Mouse (Mus musculus) macrophage (primary cell): ENCODE data around the gene Elmsan1. TPM values are rescaled to one million over a fixed set of nuclear protein-coding genes. Genes with fewer than 3 reads are reported as not detected.

ENCODE experiments used
- H3K27ac ChIP-seq: fragments of 350-480 bp; formaldehyde crosslinking; 2 replicates; pipeline ENCODE4 v1.9.0; 2021
- H3K36me3 ChIP-seq: fragments of 350-480 bp; formaldehyde crosslinking; 2 replicates; pipeline ENCODE4 v1.9.0; 2021; ENCODE audit errors: inconsistent target
- H3K4me3 ChIP-seq: fragments of 350-480 bp; formaldehyde crosslinking; 2 replicates; pipeline ENCODE4 v1.9.0; 2021; ENCODE audit errors: inconsistent target
- H3K79me2 ChIP-seq: fragments of 350-480 bp; formaldehyde crosslinking; 2 replicates; pipeline ENCODE4 v1.9.0; 2021; ENCODE audit errors: inconsistent target
- WGBS: methylation state at CpG from one replicate; pipeline ENCODE4 v1.1.7; 2026; ENCODE audit warnings: inconsistent platforms; ENCODE audit not compliant: missing documents; 5-methylcytosine and 5-hydroxymethylcytosine counted together
- polyA plus RNA-seq: library from polyadenylated mRNA; stranded (reverse); fragments of 250-400 nt; gene quantifications from 3 replicates; pipeline ENCODE4 v1.2.4, GENCODE M21; 2018; ENCODE audit warnings: inconsistent platforms

Gene Elmsan1
- polyA plus RNA-seq, 1 experiment from 2014 or later: 11.0 TPM

GRCm38 (mm10) chr12:84206525-84206924, 12.2 kb downstream of the Elmsan1 start:
- no peak overlapping the region for H3K27ac ChIP-seq
- no peak overlapping the region for H3K4me3 ChIP-seq
- 39% methylated on average over 7 of the region's 7 CpGs for WGBS
- H3K79me2 ChIP-seq: peaks cover 100% of the 10 kb centered on the region
- H3K36me3 ChIP-seq: no peaks in the 10 kb centered on the region

GRCm38 (mm10) chr12:84205659-84206185, 13.0 kb downstream of the Elmsan1 start:
- no peak overlapping the region for H3K27ac ChIP-seq
- 71% methylated on average over 10 of the region's 10 CpGs for WGBS

GRCm38 (mm10) chr12:84204662-84205061, 14.0 kb downstream of the Elmsan1 start:
- Histone ChIP-seq H3K4me3 (no peak overlapping the region), H3K79me2 (peaks cover 100% of the 10 kb centered on the region), H3K36me3 (no peaks in the 10 kb centered on the region), H3K27ac (no peak overlapping the region)
- 98% methylated on average over 8 of the region's 8 CpGs for WGBS

More at GRCm38 (mm10) chr12:84205659-84206185, 13.0 kb downstream of the Elmsan1 start:
- Histone ChIP-seq H3K79me2 (peaks cover 100% of the 10 kb centered on the region), H3K4me3 (no peak overlapping the region), H3K36me3 (no peaks in the 10 kb centered on the region)

- no peak overlapping the region for H3K27ac ChIP-seq
- H3K79me2 ChIP-seq: peaks cover 100% of the 10 kb centered on the region
- H3K4me3 ChIP-seq: no peak overlapping the region
- WGBS: 81% methylated on average over 7 of the region's 7 CpGs
- no peaks in the 10 kb centered on the region for H3K36me3 ChIP-seq
Measured at GRCm38 (mm10) chr12:84203778-84204216, 14.9 kb downstream of the Elmsan1 start.

GRCm38 (mm10) chr12:84203170-84203777, 15.4 kb downstream of the Elmsan1 start:
- H3K4me3 ChIP-seq: no peak overlapping the region
- 88% methylated on average over 7 of the region's 7 CpGs for WGBS
- peaks cover 100% of the 10 kb centered on the region for H3K79me2 ChIP-seq
- H3K27ac ChIP-seq: peak overlapping the region; percentile 49
- no peaks in the 10 kb centered on the region for H3K36me3 ChIP-seq

- WGBS: 39% methylated on average over 10 of the region's 10 CpGs
- no peaks in the 10 kb centered on the region for H3K36me3 ChIP-seq
Measured at GRCm38 (mm10) chr12:84202561-84202960, 16.1 kb downstream of the Elmsan1 start.

GRCm38 (mm10) chr12:84201686-84202484, 16.8 kb downstream of the Elmsan1 start:
- WGBS: 86% methylated on average over 17 of the region's 18 CpGs
- Histone ChIP-seq H3K4me3 (no peak overlapping the region), H3K79me2 (peaks cover 100% of the 10 kb centered on the region), H3K36me3 (no peaks in the 10 kb centered on the region), H3K27ac (peak overlapping the region; percentile 49)

More at GRCm38 (mm10) chr12:84202561-84202960, 16.1 kb downstream of the Elmsan1 start:
- no peak overlapping the region for H3K4me3 ChIP-seq
- peak overlapping the region; percentile 49 for H3K27ac ChIP-seq
- peaks cover 100% of the 10 kb centered on the region for H3K79me2 ChIP-seq

- H3K36me3 ChIP-seq: no peaks in the 10 kb centered on the region
- no peak overlapping the region for H3K27ac ChIP-seq
- WGBS: 52% methylated on average over 4 of the region's 4 CpGs
- no peak overlapping the region for H3K4me3 ChIP-seq
- peaks cover 100% of the 10 kb centered on the region for H3K79me2 ChIP-seq
Measured at GRCm38 (mm10) chr12:84201222-84201621, 17.5 kb downstream of the Elmsan1 start.

- 85% methylated on average over 10 of the region's 10 CpGs for WGBS
- H3K36me3 ChIP-seq: no peaks in the 10 kb centered on the region
- no peak overlapping the region for H3K27ac ChIP-seq
- no peak overlapping the region for H3K4me3 ChIP-seq
- H3K79me2 ChIP-seq: peaks cover 96% of the 10 kb centered on the region
Measured at GRCm38 (mm10) chr12:84198880-84199279, 19.8 kb downstream of the Elmsan1 start.

GRCm38 (mm10) chr12:84198076-84198679, 20.5 kb downstream of the Elmsan1 start:
- Histone ChIP-seq H3K4me3 (no peak overlapping the region), H3K27ac (no peak overlapping the region), H3K36me3 (no peaks in the 10 kb centered on the region), H3K79me2 (peaks cover 89% of the 10 kb centered on the region)
- 94% methylated on average over 8 of the region's 8 CpGs for whole genome bisulfite sequencing

- WGBS: 31% methylated on average over 6 of the region's 6 CpGs
- peaks cover 84% of the 10 kb centered on the region for H3K79me2 ChIP-seq
- peak overlapping the region; percentile 57; the same call in 1 of the 2 replicates for H3K27ac ChIP-seq
- H3K36me3 ChIP-seq: no peaks in the 10 kb centered on the region
- H3K4me3 ChIP-seq: no peak overlapping the region
Measured at GRCm38 (mm10) chr12:84195195-84195594, 23.5 kb downstream of the Elmsan1 start.

GRCm38 (mm10) chr12:84194400-84195109, 24.1 kb downstream of the Elmsan1 start:
- 12% methylated on average over 8 of the region's 13 CpGs for WGBS
- no peaks in the 10 kb centered on the region for H3K36me3 ChIP-seq
- peak overlapping the region; percentile 57 for H3K27ac ChIP-seq
- H3K4me3 ChIP-seq: peak overlapping the region; percentile 9; the same call in 1 of the 2 replicates
- peaks cover 84% of the 10 kb centered on the region for H3K79me2 ChIP-seq

GRCm38 (mm10) chr12:84193642-84194399, 24.9 kb downstream of the Elmsan1 start:
- Histone ChIP-seq H3K79me2 (peaks cover 84% of the 10 kb centered on the region), H3K4me3 (peak overlapping the region; percentile 10; the same call in 1 of the 2 replicates), H3K27ac (peak overlapping the region; percentile 57), H3K36me3 (no peaks in the 10 kb centered on the region)
- WGBS: 1% methylated on average over 42 of the region's 49 CpGs
